Mouse (Mus musculus): ENCODE measurements at regions not wholly inside any gene's neighbourhood (a gene's known extent, or its start where the extent isn't known, plus 50 kb on each side); places are given as distances from the start of the nearest gene placed in this dataset.

GRCm38 (mm10) chr15:61536332-61536716 lies 613.5 kb upstream of the A1bg start:
- Histone ChIP-seq H3K4me3 (replicated peaks; ENCODE audit: control insufficient read depth, low read depth, low read length) (no peak overlapping the region), H3K4me1 (ENCODE audit: control insufficient read depth, insufficient read depth, low read length) (no peaks in the 10 kb centered on the region; the same call in 1 of the 2 replicates), H3K27ac (ENCODE audit: control insufficient read depth, insufficient read depth, low read depth, low read length, poor library complexity) (no peak overlapping the region)
- TF ChIP-seq POLR2A (IDR thresholded peaks at IDR 0.05; ENCODE audit: borderline replicate concordance, control insufficient read depth, low read depth, low read length) (no peak), CTCF (IDR thresholded peaks at IDR 0.05; ENCODE audit: control insufficient read depth, insufficient read depth, low read length) (no peak)
- 68% methylated on average over 2 of the region's 2 CpGs for WGBS

GRCm38 (mm10) chr15:61535644-61536331 lies 613.0 kb upstream of the A1bg start:
- 54% methylated on average over 6 of the region's 6 CpGs for WGBS
- TF ChIP-seq POLR2A (IDR thresholded peaks at IDR 0.05; ENCODE audit: borderline replicate concordance, control insufficient read depth, low read depth, low read length): no peak
- Histone ChIP-seq H3K27ac (ENCODE audit: control insufficient read depth, insufficient read depth, low read depth, low read length, poor library complexity) (no peak overlapping the region), H3K4me1 (ENCODE audit: control insufficient read depth, insufficient read depth, low read length) (no peaks in the 10 kb centered on the region; the same call in 1 of the 2 replicates), H3K4me3 (replicated peaks; ENCODE audit: control insufficient read depth, low read depth, low read length) (no peak overlapping the region)

- H3K4me1 ChIP-seq (ENCODE audit: control insufficient read depth, insufficient read depth, low read length): no peaks in the 10 kb centered on the region; the same call in 1 of the 2 replicates
- TF ChIP-seq CTCF (IDR thresholded peaks at IDR 0.05; ENCODE audit: control insufficient read depth, insufficient read depth, low read length) (no peak), POLR2A (IDR thresholded peaks at IDR 0.05; ENCODE audit: borderline replicate concordance, control insufficient read depth, low read depth, low read length) (no peak)
- no peak overlapping the region for H3K27ac ChIP-seq (ENCODE audit: control insufficient read depth, insufficient read depth, low read depth, low read length, poor library complexity)
- 79% methylated on average over 6 of the region's 6 CpGs for WGBS
- H3K4me3 ChIP-seq (replicated peaks; ENCODE audit: control insufficient read depth, low read depth, low read length): no peak overlapping the region
Observed at GRCm38 (mm10) chr15:61535180-61535579, 612.4 kb upstream of the A1bg start.

GRCm38 (mm10) chr15:61532808-61533207 lies 610.0 kb upstream of the A1bg start:
- TF ChIP-seq CTCF (IDR thresholded peaks at IDR 0.05; ENCODE audit: control insufficient read depth, insufficient read depth, low read length) (no peak), POLR2A (IDR thresholded peaks at IDR 0.05; ENCODE audit: borderline replicate concordance, control insufficient read depth, low read depth, low read length) (no peak)
- WGBS: 78% methylated on average over 7 of the region's 7 CpGs
- H3K4me3 ChIP-seq (replicated peaks; ENCODE audit: control insufficient read depth, low read depth, low read length): no peak overlapping the region
- H3K4me1 ChIP-seq (ENCODE audit: control insufficient read depth, insufficient read depth, low read length): no peaks in the 10 kb centered on the region
- H3K27ac ChIP-seq (ENCODE audit: control insufficient read depth, insufficient read depth, low read depth, low read length, poor library complexity): no peak overlapping the region

DNA sequence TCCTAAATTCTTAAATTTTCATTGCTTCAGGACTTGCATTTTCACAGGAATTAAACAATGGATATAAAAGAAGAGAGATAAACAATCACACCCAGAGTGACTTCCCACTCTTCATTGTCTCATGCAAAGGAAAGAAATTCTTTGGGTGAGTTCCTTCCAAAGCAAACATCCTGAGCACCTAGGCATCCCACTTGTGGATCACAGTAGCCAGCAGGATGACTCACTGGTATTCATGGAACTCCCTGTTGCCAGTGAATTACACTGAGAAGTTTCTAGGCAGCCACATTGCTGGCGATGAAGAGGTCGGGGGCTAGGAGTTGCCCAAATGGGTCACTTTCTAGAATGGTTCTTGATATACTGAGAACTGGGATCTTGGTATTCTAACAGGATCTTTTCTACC lies 609.2 kb upstream of the A1bg start:
- Histone ChIP-seq H3K4me3 (replicated peaks; ENCODE audit: control insufficient read depth, low read depth, low read length) (no peak overlapping the region), H3K27ac (ENCODE audit: control insufficient read depth, insufficient read depth, low read depth, low read length, poor library complexity) (no peak overlapping the region), H3K4me1 (ENCODE audit: control insufficient read depth, insufficient read depth, low read length) (no peaks in the 10 kb centered on the region)
- TF ChIP-seq CTCF (IDR thresholded peaks at IDR 0.05; ENCODE audit: control insufficient read depth, insufficient read depth, low read length) (no peak), POLR2A (IDR thresholded peaks at IDR 0.05; ENCODE audit: borderline replicate concordance, control insufficient read depth, low read depth, low read length) (no peak)
- WGBS: 80% methylated on average over 2 of the region's 2 CpGs

DNA sequence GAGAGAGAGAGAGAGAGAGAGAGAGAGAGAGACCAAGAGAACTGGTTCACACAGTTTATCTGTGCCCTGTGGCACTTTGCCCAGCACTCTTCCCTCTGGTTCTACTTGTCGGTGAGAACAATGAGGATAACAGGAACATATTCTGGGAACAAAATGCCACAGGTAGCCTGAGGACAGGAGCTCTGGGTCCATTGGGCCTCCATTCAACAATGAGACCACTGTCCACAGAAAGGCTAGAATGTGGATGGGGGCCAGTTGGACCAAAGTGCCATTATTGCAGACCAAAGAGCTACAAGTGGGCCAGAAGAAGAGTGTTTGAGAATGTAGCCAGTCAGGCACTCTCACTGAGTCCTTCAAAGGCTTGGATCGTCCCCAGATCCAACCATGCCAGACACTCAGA lies 600.2 kb upstream of the A1bg start:
- Histone ChIP-seq H3K4me3 (replicated peaks; ENCODE audit: control insufficient read depth, low read depth, low read length) (no peak overlapping the region), H3K4me1 (ENCODE audit: control insufficient read depth, insufficient read depth, low read length) (no peaks in the 10 kb centered on the region), H3K27ac (ENCODE audit: control insufficient read depth, insufficient read depth, low read depth, low read length, poor library complexity) (no peak overlapping the region)
- TF ChIP-seq POLR2A (IDR thresholded peaks at IDR 0.05; ENCODE audit: borderline replicate concordance, control insufficient read depth, low read depth, low read length) (no peak), CTCF (IDR thresholded peaks at IDR 0.05; ENCODE audit: control insufficient read depth, insufficient read depth, low read length) (no peak)
- WGBS: 79% methylated on average over 2 of the region's 2 CpGs

GRCm38 (mm10) chr15:61517265-61517664 lies 594.5 kb upstream of the A1bg start:
- Histone ChIP-seq H3K4me1 (ENCODE audit: control insufficient read depth, insufficient read depth, low read length) (no peaks in the 10 kb centered on the region), H3K4me3 (replicated peaks; ENCODE audit: control insufficient read depth, low read depth, low read length) (no peak overlapping the region), H3K27ac (ENCODE audit: control insufficient read depth, insufficient read depth, low read depth, low read length, poor library complexity) (no peak overlapping the region)
- 72% methylated on average over 1 of the region's 1 CpGs for WGBS
- no peak for TF ChIP-seq CTCF (IDR thresholded peaks at IDR 0.05; ENCODE audit: control insufficient read depth, insufficient read depth, low read length)

DNA sequence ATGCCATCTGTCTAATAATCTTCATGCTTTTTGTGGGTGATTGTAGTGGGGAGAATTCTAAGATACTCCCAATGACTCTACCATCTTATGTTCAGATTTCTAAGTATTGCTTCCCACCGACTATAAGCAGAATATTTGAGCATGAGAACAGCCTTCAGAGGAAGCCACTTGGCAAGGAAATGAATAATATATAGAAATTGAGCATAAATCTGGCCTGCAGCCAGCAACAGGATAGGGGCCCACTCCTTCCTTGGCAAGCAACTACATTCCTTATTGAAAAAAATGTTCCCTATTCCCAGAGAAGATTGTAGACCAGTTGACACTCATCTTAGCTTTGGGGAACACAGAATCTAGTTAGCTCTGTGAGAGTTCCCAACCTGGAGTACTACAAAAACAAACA lies 591.5 kb upstream of the A1bg start:
- no peaks in the 10 kb centered on the region for H3K4me1 ChIP-seq (ENCODE audit: control insufficient read depth, insufficient read depth, low read length)
- 39% methylated on average over 1 of the region's 1 CpGs for WGBS

GRCm38 (mm10) chr15:61508806-61509205 lies 586.0 kb upstream of the A1bg start:
- WGBS: 83% methylated on average over 6 of the region's 6 CpGs
- Histone ChIP-seq H3K27ac (ENCODE audit: control insufficient read depth, insufficient read depth, low read depth, low read length, poor library complexity) (no peak overlapping the region), H3K4me1 (ENCODE audit: control insufficient read depth, insufficient read depth, low read length) (no peaks in the 10 kb centered on the region), H3K4me3 (replicated peaks; ENCODE audit: control insufficient read depth, low read depth, low read length) (no peak overlapping the region)
- TF ChIP-seq POLR2A (IDR thresholded peaks at IDR 0.05; ENCODE audit: borderline replicate concordance, control insufficient read depth, low read depth, low read length) (no peak), CTCF (IDR thresholded peaks at IDR 0.05; ENCODE audit: control insufficient read depth, insufficient read depth, low read length) (no peak)

More for the DNA sequence above, 591.5 kb upstream of the A1bg start:
- TF ChIP-seq CTCF (IDR thresholded peaks at IDR 0.05; ENCODE audit: control insufficient read depth, insufficient read depth, low read length) (no peak), POLR2A (IDR thresholded peaks at IDR 0.05; ENCODE audit: borderline replicate concordance, control insufficient read depth, low read depth, low read length) (no peak)
- no peak overlapping the region for H3K27ac ChIP-seq (ENCODE audit: control insufficient read depth, insufficient read depth, low read depth, low read length, poor library complexity)
- no peak overlapping the region for H3K4me3 ChIP-seq (replicated peaks; ENCODE audit: control insufficient read depth, low read depth, low read length)
